Mouse (Mus musculus) heart, embryonic 11.5 days (tissue): ENCODE measurements around the gene Carns1. TPM values are rescaled to one million over a fixed set of nuclear protein-coding genes. Genes with fewer than 3 reads are reported as not detected.

Experiments used
- ATAC-seq: fragments of 200-750 bp; cut with Nextera tagmentation; replicated peaks from 2 replicates; pipeline ENCODE4 v1.8.0; 2017; ENCODE audit warnings: moderate library complexity; ENCODE audit not compliant: insufficient number of reproducible peaks, low FRiP score, low TSS enrichment
- H3K27ac ChIP-seq: fragments of 300-500 bp; sonication (generic); 2 replicates; pipeline ENCODE4 v1.5.1; 2014; ENCODE audit warnings: mild to moderate bottlenecking, low read depth, low read length
- H3K27me3 ChIP-seq: fragments of 300-500 bp; sonication (generic); 2 replicates; pipeline ENCODE4 v1.6.1; 2014; ENCODE audit warnings: mild to moderate bottlenecking, low read length, mixed read lengths; ENCODE audit not compliant: control insufficient read depth, insufficient read depth
- H3K36me3 ChIP-seq: fragments of 300-500 bp; sonication (generic); 2 replicates; pipeline ENCODE4 v1.6.1; 2014; ENCODE audit warnings: mild to moderate bottlenecking, low read length, moderate library complexity, mixed read lengths; ENCODE audit not compliant: control insufficient read depth, insufficient read depth
- H3K4me1 ChIP-seq: fragments of 300-500 bp; sonication (generic); 2 replicates; pipeline ENCODE4 v1.6.1; 2014; ENCODE audit warnings: low read length; ENCODE audit not compliant: control insufficient read depth, insufficient read depth
- H3K4me2 ChIP-seq: fragments of 300-500 bp; sonication (generic); 2 replicates; pipeline ENCODE4 v1.6.1; 2014; ENCODE audit warnings: mild to moderate bottlenecking, moderate library complexity
- H3K4me3 ChIP-seq: fragments of 300-500 bp; sonication (generic); 2 replicates; pipeline ENCODE4 v1.5.1; 2014; ENCODE audit warnings: low read depth, low read length
- H3K9ac ChIP-seq: fragments of 300-500 bp; sonication (generic); 2 replicates; pipeline ENCODE4 v1.6.1; 2014; ENCODE audit warnings: mild to moderate bottlenecking, low read depth, low read length, moderate library complexity
- H3K9me3 ChIP-seq: fragments of 300-500 bp; sonication (generic); replicated peaks from 2 replicates; pipeline ENCODE4 v1.6.1; 2016; ENCODE audit warnings: low read length; ENCODE audit not compliant: control insufficient read depth
- WGBS: fragments of 180-500 bp; shearing (Covaris S2); extraction: QIAGEN DNeasy Blood & Tissue Kit; methylation state at CpG from one replicate; pipeline ENCODE4 v1.1.7; 2014; ENCODE audit not compliant: insufficient replicate concordance; 5-methylcytosine and 5-hydroxymethylcytosine counted together
- polyA plus RNA-seq: library from polyadenylated mRNA; unstranded; fragments of >200 nt; fragmentation: Nextera tagmentation; extraction: Ambion mirVana; gene quantifications from 2 replicates; pipeline ENCODE4 v1.2.1, GENCODE M21; 2014

Gene Carns1
- polyA plus RNA-seq, 1 experiment from 2014 or later = 2.8 TPM

GRCm38 (mm10) chr19:4159049-4159448, 16.2 kb downstream of the Carns1 start:
- no peak overlapping the region for H3K9ac ChIP-seq
- H3K27me3 ChIP-seq = no peaks in the 10 kb centered on the region
- no peak for ATAC-seq
- no peak overlapping the region for H3K27ac ChIP-seq
- peaks cover 7% of the 10 kb centered on the region; the same call in 1 of the 2 replicates for H3K4me1 ChIP-seq
- peaks cover 13% of the 10 kb centered on the region for H3K36me3 ChIP-seq
- no peaks in the 10 kb centered on the region for H3K9me3 ChIP-seq
- H3K4me2 ChIP-seq = no peak overlapping the region
- no peak overlapping the region for H3K4me3 ChIP-seq
- WGBS = 93% methylated on average over 8 of the region's 8 CpGs

- H3K36me3 ChIP-seq = peaks cover 19% of the 10 kb centered on the region
- H3K9me3 ChIP-seq = no peaks in the 10 kb centered on the region
- WGBS = 92% methylated on average over 12 of the region's 12 CpGs
Measured at GRCm38 (mm10) chr19:4156771-4157170, 18.5 kb downstream of the Carns1 start.

GRCm38 (mm10) chr19:4156073-4156579, 19.2 kb downstream of the Carns1 start:
- Histone ChIP-seq H3K27me3 (no peaks in the 10 kb centered on the region), H3K27ac (no peak overlapping the region), H3K4me1 (no peaks in the 10 kb centered on the region), H3K9ac (no peak overlapping the region), H3K4me2 (no peak overlapping the region), H3K36me3 (peaks cover 21% of the 10 kb centered on the region), H3K4me3 (no peak overlapping the region), H3K9me3 (no peaks in the 10 kb centered on the region)
- no peak for ATAC-seq
- 66% methylated on average over 20 of the region's 20 CpGs for WGBS

More at GRCm38 (mm10) chr19:4156771-4157170, 18.5 kb downstream of the Carns1 start:
- H3K9ac ChIP-seq = no peak overlapping the region
- no peak overlapping the region for H3K4me2 ChIP-seq
- H3K27ac ChIP-seq = no peak overlapping the region
- no peaks in the 10 kb centered on the region for H3K27me3 ChIP-seq
- no peak overlapping the region for H3K4me3 ChIP-seq
- H3K4me1 ChIP-seq = no peaks in the 10 kb centered on the region
- no peak for ATAC-seq

GRCm38 (mm10) chr19:4155223-4156072, 19.8 kb downstream of the Carns1 start:
- Histone ChIP-seq H3K27me3 (no peaks in the 10 kb centered on the region), H3K9me3 (no peaks in the 10 kb centered on the region), H3K4me1 (no peaks in the 10 kb centered on the region), H3K4me3 (no peak overlapping the region), H3K9ac (0 out of 2 replicates have a peak overlapping the region, but pooled peaks have one; percentile 4), H3K27ac (no peak overlapping the region), H3K36me3 (peaks cover 21% of the 10 kb centered on the region), H3K4me2 (no peak overlapping the region)
- WGBS = 82% methylated on average over 6 of the region's 6 CpGs
- ATAC-seq = no peak

GRCm38 (mm10) chr19:4154437-4155222, 20.6 kb downstream of the Carns1 start:
- H3K27me3 ChIP-seq = no peaks in the 10 kb centered on the region
- WGBS = 75% methylated on average over 13 of the region's 13 CpGs
- no peak overlapping the region for H3K4me3 ChIP-seq
- no peak for ATAC-seq
- no peaks in the 10 kb centered on the region for H3K4me1 ChIP-seq
- peaks cover 22% of the 10 kb centered on the region for H3K36me3 ChIP-seq
- no peak overlapping the region for H3K27ac ChIP-seq
- H3K4me2 ChIP-seq = no peak overlapping the region
- H3K9ac ChIP-seq = 0 out of 2 replicates have a peak overlapping the region, but pooled peaks have one; percentile 4
- H3K9me3 ChIP-seq = no peaks in the 10 kb centered on the region

- ATAC-seq = no peak
- H3K4me3 ChIP-seq = no peak within 1 kb of the TSS
- H3K9me3 ChIP-seq = no peaks in the 10 kb centered on the region
- no peaks in the 10 kb centered on the region for H3K27me3 ChIP-seq
- H3K9ac ChIP-seq = peak within 1 kb of the TSS; percentile 34; the same call in 1 of the 2 replicates
- peaks cover 22% of the 10 kb centered on the region for H3K36me3 ChIP-seq
- WGBS = 57% methylated on average over 11 of the region's 11 CpGs
- H3K4me1 ChIP-seq = peaks cover 7% of the 10 kb centered on the region
- H3K27ac ChIP-seq = no peak within 1 kb of the TSS
- H3K4me2 ChIP-seq = no peak within 1 kb of the TSS
Measured at GRCm38 (mm10) chr19:4153232-4153654, 22.0 kb downstream of the Carns1 start, which contains the start of gene Ptprcap. TSS of gene Ptprcap (plus strand) at chr19:4153604.

- Histone ChIP-seq H3K4me1 (peaks cover 7% of the 10 kb centered on the region), H3K9ac (peak overlapping the region; percentile 34; the same call in 1 of the 2 replicates), H3K4me2 (no peak overlapping the region), H3K36me3 (peaks cover 22% of the 10 kb centered on the region), H3K27ac (no peak overlapping the region), H3K4me3 (no peak overlapping the region), H3K27me3 (no peaks in the 10 kb centered on the region), H3K9me3 (no peaks in the 10 kb centered on the region)
- 85% methylated on average over 8 of the region's 8 CpGs for WGBS
- no peak for ATAC-seq
Measured at GRCm38 (mm10) chr19:4152445-4153231, 22.6 kb downstream of the Carns1 start.

- peaks cover 7% of the 10 kb centered on the region for H3K4me1 ChIP-seq
Measured at GRCm38 (mm10) chr19:4151898-4152297, 23.4 kb downstream of the Carns1 start.

More at GRCm38 (mm10) chr19:4151898-4152297, 23.4 kb downstream of the Carns1 start:
- ATAC-seq = no peak
- Histone ChIP-seq H3K9ac (no peak overlapping the region), H3K36me3 (peaks cover 17% of the 10 kb centered on the region; the same call in 1 of the 2 replicates), H3K27ac (no peak overlapping the region), H3K9me3 (no peaks in the 10 kb centered on the region), H3K4me2 (no peak overlapping the region), H3K27me3 (no peaks in the 10 kb centered on the region), H3K4me3 (no peak overlapping the region)
- WGBS = 85% methylated on average over 5 of the region's 5 CpGs
